In genomic region chr11:70220731-70221602, GRCm38 (mm10) we compare ENCODE assay signal across 8 mouse cellular contexts. TPM values are rescaled to one million over a fixed set of nuclear protein-coding genes. Genes with fewer than 3 reads are reported as not detected.
DNase-seq lines count a peak whose midpoint lies in the region; ATAC-seq and TF ChIP-seq lines count a peak whose summit lies in the region.

Gene Slc16a13, minus strand, starts transcription at chr11:70221064.

- H3K36me3 ChIP-seq in lung, embryonic 14.5 days (ENCODE audit: insufficient read depth), result 0 out of 2 replicates have a peak, but pooled peaks cover 3% of the 10 kb centered on the region

- TF ChIP-seq CTCF in lung, embryonic 14.5 days (IDR thresholded peaks at IDR 0.05; ENCODE audit: low read depth), result no peak

- H3K4me2 ChIP-seq in lung, embryonic 14.5 days, result peak within 1 kb of the TSS; percentile 95

- H3K27ac ChIP-seq in lung, embryonic 14.5 days (ENCODE audit: low read depth), result peak within 1 kb of the TSS; percentile 85

- H3K4me1 ChIP-seq in lung, embryonic 14.5 days (ENCODE audit: insufficient read depth), result peaks cover 8% of the 10 kb centered on the region; the same call in 1 of the 2 replicates

- peak within 1 kb of the TSS; percentile 71 for H3K9ac ChIP-seq in lung, embryonic 14.5 days

- DNase-seq in MN1 (ENCODE audit: low spot score), result peak; percentile 96
- peak; percentile 97 for DNase-seq in cerebellum, adult 8-10 months
- peak; percentile 95 for DNase-seq in forelimb bud, embryonic 11.5 days (ENCODE audit: low read depth, low spot score)
- DNase-seq in layer of hippocampus, adult 8-10 months (ENCODE audit: low spot score in 2 of 2), result peak; percentile 95
- peak; percentile 95 for DNase-seq in lung, embryonic 14.5 days
- peak; percentile 81 to 90 for DNase-seq in thymus, adult 18-20 months

- WGBS in lung, embryonic 14.5 days, result under 1% methylated on average over 28 of the region's 28 CpGs

- H3K9me3 ChIP-seq in lung, embryonic 14.5 days (ENCODE audit: low read depth, low read length), result no peaks in the 10 kb centered on the region

- peak within 1 kb of the TSS; percentile 51 for H3K4me3 ChIP-seq in lung, embryonic 14.5 days (ENCODE audit: low read depth, low read length)

- peak; percentile 78 to 84 for ATAC-seq in hematopoietic stem cell, adult 5-6 weeks (replicated peaks in 1 of 2; ENCODE audit: insufficient read depth in 1 of 2, low FRiP score in 2 of 2, low TSS enrichment in 1 of 2, low read depth in 1 of 2, poor library complexity in 2 of 2, severe bottlenecking in 2 of 2)
- ATAC-seq in lung, embryonic 14.5 days (ENCODE audit: insufficient read depth), result peak; percentile 93
- ATAC-seq in neutrophil, adult 5-6 weeks (ENCODE audit: extremely low read depth, insufficient number of reproducible peaks, low FRiP score, poor library complexity, severe bottlenecking), result peak; percentile 84

- H3K27me3 ChIP-seq in lung, embryonic 14.5 days (ENCODE audit: insufficient read depth, low read length), result peaks cover 12% of the 10 kb centered on the region

RNA-seq across cellular contexts. Expression of gene Slc16a13, which starts in this region (rescaled TPM):
- total RNA-seq in hematopoietic stem cell, adult 5-6 weeks (2017), result 13.4 and 15.6 TPM in 2 replicates
- 1 to 10 TPM; 6.5 to 9.5 (median 7.4) TPM for total RNA-seq in layer of hippocampus, adult 8-10 months (2022)
- 4.4 and 6.2 TPM in 2 replicates for polyA plus RNA-seq in lung, embryonic 14.5 days (2014; fragmentation: Nextera tagmentation; extraction: Ambion mirVana)
- 1.5 and 2.1 TPM in 2 replicates for total RNA-seq in neutrophil, adult 5-6 weeks (2017)

Comparison
In these comparisons a context has a peak if more than half of its experiments do, and no peak if none do; other contexts are left out.
1. Peak in every context shown above with its lines: DNase-seq, ATAC-seq, H3K4me3 ChIP-seq and H3K27ac ChIP-seq.